Mouse (Mus musculus) CH12.LX (cell line): ENCODE measurements around the gene Alk. TPM values are rescaled to one million over a fixed set of nuclear protein-coding genes. Genes with fewer than 3 reads are reported as not detected.
A peak's percentile ranks its signal among the peaks of the same experiment; 100 is the strongest.

Experiments used
- DNase-seq: peaks from one replicate; pipeline ENCODE4 v3.0.0-alpha.2; 2013; ENCODE audit errors: extremely low read depth
- H3K27ac ChIP-seq: 2 replicates; pipeline ENCODE4 v1.5.1; 2012; ENCODE audit warnings: low read depth, mild to moderate bottlenecking, control low read depth, moderate library complexity; ENCODE audit not compliant: insufficient read depth
- H3K27me3 ChIP-seq: replicated peaks from 2 replicates; pipeline ENCODE3; 2012; ENCODE audit warnings: inconsistent platforms
- H3K36me3 ChIP-seq, 2 experiments: replicated peaks in 1 of 2; 2 replicates each; pipeline versions ENCODE3 to v1.6.1; 2012; ENCODE audit warnings: inconsistent platforms in 1 of 2, low read length in 1 of 2, mild to moderate bottlenecking in 1 of 2, mixed read lengths in 1 of 2, moderate library complexity in 1 of 2; ENCODE audit not compliant: control insufficient read depth in 1 of 2, insufficient read depth in 1 of 2
- H3K4me1 ChIP-seq, 2 experiments: 2 replicates each; pipeline ENCODE4 v1.6.1; 2012; ENCODE audit warnings: inconsistent platforms in 1 of 2, moderate library complexity in 1 of 2; ENCODE audit not compliant: insufficient read depth in 2 of 2, control insufficient read depth in 1 of 2
- H3K4me2 ChIP-seq: 2 replicates; pipeline ENCODE4 v1.6.1; 2012; ENCODE audit warnings: low read depth, mild to moderate bottlenecking, control low read depth; ENCODE audit not compliant: poor library complexity, insufficient read depth, severe bottlenecking
- H3K4me3 ChIP-seq, 3 experiments: fragments of 150-350 bp in 1 of 3; sonication (generic) in 1 of 3; replicated peaks in 1 of 3; 2 replicates each; pipeline versions ENCODE3 to v1.5.1; 2011 to 2012; ENCODE audit warnings: low read depth in 2 of 3, low read length in 2 of 3, mild to moderate bottlenecking in 2 of 3, moderate library complexity in 2 of 3, control low read depth in 1 of 3, improper control_type of control experiment in 1 of 3, inconsistent platforms in 1 of 3, mixed read lengths in 1 of 3; ENCODE audit not compliant: poor library complexity in 1 of 3
- H3K79me2 ChIP-seq: replicated peaks from 2 replicates; pipeline ENCODE4 v1.6.1; 2012; ENCODE audit warnings: mild to moderate bottlenecking, moderate library complexity; ENCODE audit not compliant: control insufficient read depth, poor library complexity, insufficient read depth, severe bottlenecking; ENCODE audit errors: extremely low read depth
- H3K9ac ChIP-seq: 2 replicates; pipeline ENCODE4 v1.6.1; 2012; ENCODE audit warnings: low read depth, mild to moderate bottlenecking, control low read depth, moderate library complexity; ENCODE audit not compliant: insufficient read depth
- H3K9me3 ChIP-seq: replicated peaks from 2 replicates; pipeline ENCODE3; 2012; ENCODE audit warnings: low read length, inconsistent platforms, mixed read lengths
- BHLHE40 ChIP-seq: IDR thresholded peaks from 2 replicates; pipeline ENCODE4 v1.6.1; 2011; ENCODE audit warnings: mild to moderate bottlenecking, low read depth, low read length, improper control_type of control experiment
- CHD2 ChIP-seq: IDR thresholded peaks from 2 replicates; pipeline ENCODE4 v1.6.1; 2011; ENCODE audit warnings: low read length, improper control_type of control experiment
- ELF1 ChIP-seq: IDR thresholded peaks from 2 replicates; pipeline ENCODE4 v1.6.1; 2014; ENCODE audit warnings: low read depth, mild to moderate bottlenecking, inconsistent platforms, low read length, improper control_type of control experiment
- JUN ChIP-seq: IDR thresholded peaks from 2 replicates; pipeline ENCODE4 v1.6.1; 2011; ENCODE audit warnings: low read depth, mild to moderate bottlenecking, low read length, improper control_type of control experiment, moderate library complexity; ENCODE audit not compliant: insufficient read depth
- JUND ChIP-seq: conservative IDR thresholded peaks from 2 replicates; pipeline ENCODE4 v1.6.1; 2011; ENCODE audit warnings: low read depth, low read length, improper control_type of control experiment
- MAFK ChIP-seq: IDR thresholded peaks from 2 replicates; pipeline ENCODE4 v1.6.1; 2011; ENCODE audit warnings: low read length, improper control_type of control experiment; ENCODE audit not compliant: insufficient replicate concordance
- MAZ ChIP-seq: IDR thresholded peaks from 2 replicates; pipeline ENCODE4 v1.6.1; 2012; ENCODE audit warnings: low read depth, mild to moderate bottlenecking, inconsistent platforms, low read length, improper control_type of control experiment, moderate library complexity
- MXI1 ChIP-seq: IDR thresholded peaks from 2 replicates; pipeline ENCODE4 v1.6.1; 2011; ENCODE audit warnings: mild to moderate bottlenecking, low read depth, low read length, improper control_type of control experiment
- MYC ChIP-seq: IDR thresholded peaks from 2 replicates; pipeline ENCODE4 v1.6.1; 2011; ENCODE audit warnings: low read depth, mild to moderate bottlenecking, improper control_type of control experiment, low read length
- NRF1 ChIP-seq: IDR thresholded peaks from 2 replicates; pipeline ENCODE4 v1.6.1; 2014; ENCODE audit warnings: low read depth, mild to moderate bottlenecking, inconsistent platforms, low read length, improper control_type of control experiment, moderate library complexity
- RCOR1 ChIP-seq: conservative IDR thresholded peaks from 2 replicates; pipeline ENCODE4 v1.6.1; 2012; ENCODE audit warnings: low read depth, mild to moderate bottlenecking, inconsistent platforms, low read length, improper control_type of control experiment
- SIN3A ChIP-seq: IDR thresholded peaks from 2 replicates; pipeline ENCODE4 v1.6.1; 2012; ENCODE audit warnings: low read length, improper control_type of control experiment, inconsistent platforms
- dilution Hi-C: fragments of 300-500 bp; cut with MboI; formaldehyde crosslinking; loops from 2 replicates; pipeline ENCODE4 v1.14.3; 2020; ENCODE audit warnings: low sequenced_read_pairs; ENCODE audit not compliant: extremely low pct_unique_long_range_greater_than_20kb, extremely low pct_ligation_motif_present
- in situ Hi-C: fragments of 300-500 bp; cut with MboI; formaldehyde crosslinking; loops from 3 replicates; pipeline ENCODE4 v1.14.3; 2019; ENCODE audit warnings: low sequenced_read_pairs, low pct_ligation_motif_present, low pct_unique_long_range_greater_than_20kb, mixed read lengths
- polyA plus RNA-seq: library from polyadenylated mRNA; unstranded; fragments of >175 nt; gene quantifications from 2 replicates; pipeline ENCODE4 v1.2.1, GENCODE M21; 2012; ENCODE audit warnings: low read depth; ENCODE audit not compliant: insufficient read length
- total RNA-seq, 2 experiments: library from RNA; depleted of rRNA; stranded (reverse); fragments of 300-350 nt in 1 of 2; fragments of >200 nt in 1 of 2; gene quantifications; 2 replicates each; pipeline ENCODE4 v1.2.3; 2012 to 2014

Gene Alk
- total and polyA plus RNA-seq, 3 experiments, result 0.38 to 0.63 (median 0.44) TPM

DNA sequence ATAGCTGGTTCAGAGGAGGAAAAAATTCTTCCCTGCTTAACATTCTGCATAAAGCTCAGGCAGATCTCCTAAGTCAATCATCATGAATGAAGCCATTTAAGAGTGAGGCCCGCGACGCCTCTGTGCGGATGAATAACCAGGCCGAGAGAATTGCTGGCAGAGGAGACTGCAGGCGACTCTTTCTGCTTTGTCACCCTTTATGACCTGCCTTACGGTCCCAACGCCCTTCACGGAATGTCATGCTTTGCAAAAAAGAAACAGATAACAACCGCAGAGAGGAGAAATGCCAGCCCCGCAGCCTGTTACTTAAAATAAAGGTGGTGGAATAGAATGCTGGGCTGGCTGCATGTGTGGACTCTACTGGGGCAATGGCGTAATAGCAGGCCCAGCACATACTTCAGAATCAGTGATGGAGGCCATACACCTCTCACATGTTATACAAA, 517.1 kb downstream of the Alk start:
- Histone ChIP-seq H3K4me1 (peaks cover 0 to 5% of the 10 kb centered on the region in 2 experiments; a peak in 1 of 4 replicates), H3K4me3 (no peak overlapping the region), H3K9me3 (no peaks in the 10 kb centered on the region), H3K36me3 (no peaks in the 10 kb centered on the region), H3K27ac (no peak overlapping the region), H3K79me2 (no peaks in the 10 kb centered on the region), H3K27me3 (no peaks in the 10 kb centered on the region), H3K4me2 (no peak overlapping the region), H3K9ac (no peak overlapping the region)
- dilution Hi-C loops, result no loop called here
- DNase-seq, result no peak
- in situ Hi-C loops, result no loop called here
- TF ChIP-seq ELF1 (no peak), JUN (no peak), MAZ (no peak), MYC (no peak), SIN3A (no peak), JUND (no peak), MXI1 (no peak)

DNA sequence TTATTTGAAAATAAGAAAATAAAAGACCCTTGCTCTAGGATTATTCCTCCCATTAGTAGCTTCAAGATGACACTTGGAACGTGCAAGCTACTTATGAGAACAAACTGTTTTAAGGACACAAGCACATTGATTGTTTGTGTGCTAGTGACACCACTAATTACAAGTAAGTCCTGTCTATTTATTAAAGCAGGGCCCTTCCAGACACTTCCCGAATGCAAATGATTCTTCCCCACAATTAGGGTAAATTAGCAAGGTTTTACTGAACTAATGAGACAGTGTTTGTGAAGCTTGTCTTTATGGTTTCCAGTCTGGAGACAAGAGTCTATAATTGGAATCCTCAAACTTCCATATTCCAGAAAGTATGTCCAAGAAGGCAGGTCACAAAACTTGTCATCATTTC, 523.0 kb downstream of the Alk start:
- TF ChIP-seq CHD2 (no peak), RCOR1 (no peak), MAFK (no peak), JUN (no peak)
- dilution Hi-C loops, result no loop called here

DNA sequence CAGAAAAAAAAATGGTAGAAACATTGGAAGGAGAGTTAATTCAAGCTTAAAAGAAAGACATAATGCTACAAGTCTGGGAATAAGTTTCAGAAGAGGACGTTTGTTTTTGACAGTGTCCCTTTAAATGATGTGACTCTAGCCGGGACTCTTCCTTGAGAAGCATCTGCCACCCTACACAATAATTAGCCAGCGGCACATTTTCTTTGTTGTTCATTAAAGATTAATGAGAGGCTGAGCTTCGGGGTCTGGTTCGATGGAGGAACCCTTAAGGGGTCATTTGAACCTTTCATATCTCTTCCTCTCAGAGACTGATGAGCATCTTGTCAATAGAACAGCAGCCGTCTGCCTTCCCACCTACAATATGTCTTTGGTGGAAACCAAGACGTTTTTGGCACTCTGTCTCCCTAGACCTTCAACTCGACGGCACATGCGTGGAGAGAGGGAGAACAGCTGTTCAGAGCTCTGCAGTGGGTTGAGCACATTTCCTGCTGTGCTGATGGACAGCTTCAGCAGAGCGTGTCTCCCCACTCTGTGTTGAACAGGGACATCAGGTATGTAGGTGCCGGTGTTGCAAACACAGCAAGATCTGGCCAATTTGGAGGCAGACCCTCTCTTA, 528.0 kb downstream of the Alk start:
- dilution Hi-C loops, result no loop called here
- H3K79me2 ChIP-seq, result no peaks in the 10 kb centered on the region
- TF ChIP-seq BHLHE40, result no peak
- TF ChIP-seq NRF1, result peak; percentile 60
- TF ChIP-seq, all 38 proteins: peak for 1
- Histone ChIP-seq H3K9ac (no peak overlapping the region), H3K4me2 (no peak overlapping the region), H3K36me3 (no peaks in the 10 kb centered on the region), H3K27me3 (no peaks in the 10 kb centered on the region), H3K4me3 (no peak overlapping the region), H3K9me3 (no peaks in the 10 kb centered on the region), H3K27ac (no peak overlapping the region), H3K4me1 (peaks cover 0 to 5% of the 10 kb centered on the region in 2 experiments; a peak in 2 of 4 replicates)
- in situ Hi-C loops, result no loop called here
- DNase-seq, result peak; percentile 3

More for the DNA sequence above, 523.0 kb downstream of the Alk start:
- in situ Hi-C loops, result no loop called here
- H3K9me3 ChIP-seq, result no peaks in the 10 kb centered on the region
- no peaks in the 10 kb centered on the region for H3K27me3 ChIP-seq
- no peaks in the 10 kb centered on the region for H3K79me2 ChIP-seq
- no peak overlapping the region for H3K27ac ChIP-seq
- H3K4me3 ChIP-seq, result no peak overlapping the region
- no peak for DNase-seq
- H3K36me3 ChIP-seq, result no peaks in the 10 kb centered on the region
- no peak overlapping the region for H3K9ac ChIP-seq
- no peak overlapping the region for H3K4me2 ChIP-seq
- H3K4me1 ChIP-seq, result peaks cover 0 to 4% of the 10 kb centered on the region in 2 experiments; a peak in 2 of 4 replicates
